Mouse (Mus musculus): ENCODE measurements at regions not wholly inside any gene's neighbourhood (a gene's known extent, or its start where the extent isn't known, plus 50 kb on each side); places are given as distances from the start of the nearest gene placed in this dataset.

- whole genome bisulfite sequencing = 63% methylated on average over 13 of the region's 13 CpGs
- H3K36me3 ChIP-seq (ENCODE audit: control insufficient read depth, insufficient read depth, low read length) = no peaks in the 10 kb centered on the region
- peaks cover 4% of the 10 kb centered on the region; the same call in 1 of the 2 replicates for H3K4me1 ChIP-seq (replicated peaks; ENCODE audit: control insufficient read depth, insufficient read depth, low read length)
- no peak for DNase-seq (ENCODE audit: low spot score)
- H3K4me3 ChIP-seq (ENCODE audit: low read depth, low read length) = no peak overlapping the region
- H3K9ac ChIP-seq (ENCODE audit: low read length) = no peak overlapping the region
- ATAC-seq (replicated peaks; ENCODE audit: low FRiP score, low TSS enrichment, low read depth) = no peak
- no peaks in the 10 kb centered on the region for H3K27me3 ChIP-seq (replicated peaks; ENCODE audit: control insufficient read depth, insufficient read depth, low read length)
- H3K27ac ChIP-seq (ENCODE audit: low read depth) = no peak overlapping the region
- no peak overlapping the region for H3K4me2 ChIP-seq (ENCODE audit: low read length)
- H3K9me3 ChIP-seq (ENCODE audit: control insufficient read depth, low read length) = no peaks in the 10 kb centered on the region
These were observed 284.8 kb upstream of the Msx2 start for GRCm38 (mm10) chr13:53757576-53758237.

- Histone ChIP-seq H3K9me3 (ENCODE audit: control insufficient read depth, low read length) (no peaks in the 10 kb centered on the region), H3K36me3 (ENCODE audit: control insufficient read depth, insufficient read depth, low read length) (no peaks in the 10 kb centered on the region), H3K27me3 (replicated peaks; ENCODE audit: control insufficient read depth, insufficient read depth, low read length) (no peaks in the 10 kb centered on the region), H3K4me1 (replicated peaks; ENCODE audit: control insufficient read depth, insufficient read depth, low read length) (peaks cover 4% of the 10 kb centered on the region; the same call in 1 of the 2 replicates), H3K9ac (ENCODE audit: low read length) (no peak overlapping the region), H3K4me2 (ENCODE audit: low read length) (no peak overlapping the region), H3K27ac (ENCODE audit: low read depth) (no peak overlapping the region), H3K4me3 (ENCODE audit: low read depth, low read length) (no peak overlapping the region)
- ATAC-seq (replicated peaks; ENCODE audit: low FRiP score, low TSS enrichment, low read depth) (no peak), DNase-seq (ENCODE audit: low spot score) (no peak)
- WGBS = 60% methylated on average over 13 of the region's 13 CpGs
These were observed 284.2 kb upstream of the Msx2 start for GRCm38 (mm10) chr13:53756970-53757530.

- Histone ChIP-seq H3K27me3 (replicated peaks; ENCODE audit: control insufficient read depth, insufficient read depth, low read length) (no peaks in the 10 kb centered on the region), H3K4me2 (ENCODE audit: low read length) (no peak overlapping the region), H3K4me1 (replicated peaks; ENCODE audit: control insufficient read depth, insufficient read depth, low read length) (peaks cover 4% of the 10 kb centered on the region; the same call in 1 of the 2 replicates), H3K4me3 (ENCODE audit: low read depth, low read length) (no peak overlapping the region), H3K27ac (ENCODE audit: low read depth) (no peak overlapping the region), H3K9me3 (ENCODE audit: control insufficient read depth, low read length) (no peaks in the 10 kb centered on the region), H3K36me3 (ENCODE audit: control insufficient read depth, insufficient read depth, low read length) (no peaks in the 10 kb centered on the region), H3K9ac (ENCODE audit: low read length) (no peak overlapping the region)
- no peak for DNase-seq (ENCODE audit: low spot score)
- WGBS = 31% methylated on average over 11 of the region's 11 CpGs
- ATAC-seq (replicated peaks; ENCODE audit: low FRiP score, low TSS enrichment, low read depth) = no peak
These were observed 282.3 kb upstream of the Msx2 start for GRCm38 (mm10) chr13:53755046-53755615.

DNA sequence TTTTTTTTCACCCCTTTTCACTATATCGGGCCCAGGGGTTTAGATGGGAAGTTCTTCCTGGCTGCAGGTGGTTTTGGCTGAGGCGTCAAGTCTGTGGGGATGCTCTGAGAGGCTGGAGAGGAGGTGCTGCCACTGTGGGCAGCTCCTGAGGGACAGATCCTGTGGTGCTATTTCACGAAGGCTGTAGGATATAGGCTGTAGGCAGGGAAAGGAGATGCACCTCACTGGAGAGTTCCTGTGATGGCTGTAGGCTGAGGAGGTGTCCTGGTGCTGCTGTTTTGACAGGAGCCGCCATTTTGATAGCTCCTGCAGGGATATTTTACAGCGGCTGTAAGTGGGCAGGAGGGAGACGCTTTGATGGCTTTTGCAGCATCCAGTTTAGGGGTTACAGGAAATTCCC, 280.2 kb upstream of the Msx2 start:
- H3K27ac ChIP-seq (ENCODE audit: low read depth) = no peak overlapping the region
- no peaks in the 10 kb centered on the region for H3K9me3 ChIP-seq (ENCODE audit: control insufficient read depth, low read length)
- ATAC-seq (replicated peaks; ENCODE audit: low FRiP score, low TSS enrichment, low read depth) (no peak), DNase-seq (ENCODE audit: low spot score) (no peak)
- H3K4me3 ChIP-seq (ENCODE audit: low read depth, low read length) = no peak overlapping the region
- H3K4me1 ChIP-seq (replicated peaks; ENCODE audit: control insufficient read depth, insufficient read depth, low read length) = peaks cover 4% of the 10 kb centered on the region; the same call in 1 of the 2 replicates
- H3K36me3 ChIP-seq (ENCODE audit: control insufficient read depth, insufficient read depth, low read length) = no peaks in the 10 kb centered on the region
- WGBS = 63% methylated on average over 6 of the region's 6 CpGs
- no peak overlapping the region for H3K9ac ChIP-seq (ENCODE audit: low read length)
- no peaks in the 10 kb centered on the region for H3K27me3 ChIP-seq (replicated peaks; ENCODE audit: control insufficient read depth, insufficient read depth, low read length)
- no peak overlapping the region for H3K4me2 ChIP-seq (ENCODE audit: low read length)

DNA sequence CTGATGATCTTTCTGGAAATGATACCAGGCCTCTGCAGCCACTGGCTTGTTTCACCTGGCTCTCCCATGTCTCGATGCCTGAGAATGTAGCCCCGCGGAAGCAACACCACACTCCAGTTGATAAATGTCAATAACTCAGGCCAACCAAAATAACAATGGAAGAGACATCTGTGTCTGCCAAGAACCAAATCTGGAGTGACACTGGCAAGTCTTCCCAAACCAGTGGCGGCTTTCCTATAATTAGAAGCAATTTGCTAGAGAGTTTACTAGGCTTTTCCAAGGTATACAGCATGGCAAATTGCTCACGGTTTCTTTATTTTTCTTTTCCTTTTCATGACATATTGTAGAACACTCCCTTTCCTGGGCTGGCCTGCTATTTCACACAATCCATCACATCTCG, 268.1 kb upstream of the Msx2 start:
- H3K27me3 ChIP-seq (replicated peaks; ENCODE audit: control insufficient read depth, insufficient read depth, low read length) = no peaks in the 10 kb centered on the region
- no peak overlapping the region for H3K4me2 ChIP-seq (ENCODE audit: low read length)
- ATAC-seq (replicated peaks; ENCODE audit: low FRiP score, low TSS enrichment, low read depth) (no peak), DNase-seq (ENCODE audit: low spot score) (no peak)
- no peak overlapping the region for H3K27ac ChIP-seq (ENCODE audit: low read depth)
- 78% methylated on average over 6 of the region's 6 CpGs for WGBS
- H3K4me1 ChIP-seq (replicated peaks; ENCODE audit: control insufficient read depth, insufficient read depth, low read length) = no peaks in the 10 kb centered on the region
- no peaks in the 10 kb centered on the region for H3K9me3 ChIP-seq (ENCODE audit: control insufficient read depth, low read length)
- H3K4me3 ChIP-seq (ENCODE audit: low read depth, low read length) = no peak overlapping the region
- H3K9ac ChIP-seq (ENCODE audit: low read length) = no peak overlapping the region
- no peaks in the 10 kb centered on the region for H3K36me3 ChIP-seq (ENCODE audit: control insufficient read depth, insufficient read depth, low read length)

DNA sequence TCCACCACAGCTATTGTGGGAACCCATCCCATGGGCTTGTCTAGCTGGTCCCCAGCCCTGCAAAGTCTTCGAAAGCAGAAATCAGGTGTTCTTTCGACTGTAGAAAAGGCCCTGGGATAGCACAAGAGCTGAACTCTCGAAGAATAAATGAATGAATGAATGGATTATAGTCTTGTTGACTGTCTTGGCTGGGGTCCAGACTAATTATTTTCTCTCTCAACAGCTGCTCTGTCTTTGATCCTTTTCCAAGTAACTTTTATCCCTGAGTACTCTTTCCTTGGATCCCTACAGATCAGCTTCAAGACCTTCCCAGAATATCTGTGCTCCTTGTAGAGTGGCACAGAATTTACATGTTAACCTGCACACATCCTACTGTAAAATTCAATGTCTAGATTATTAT, 266.3 kb upstream of the Msx2 start:
- H3K27me3 ChIP-seq (replicated peaks; ENCODE audit: control insufficient read depth, insufficient read depth, low read length) = no peaks in the 10 kb centered on the region
- DNase-seq (ENCODE audit: low spot score) (no peak), ATAC-seq (replicated peaks; ENCODE audit: low FRiP score, low TSS enrichment, low read depth) (no peak)
- H3K27ac ChIP-seq (ENCODE audit: low read depth) = no peak overlapping the region
- no peak overlapping the region for H3K9ac ChIP-seq (ENCODE audit: low read length)
- H3K4me1 ChIP-seq (replicated peaks; ENCODE audit: control insufficient read depth, insufficient read depth, low read length) = no peaks in the 10 kb centered on the region
- no peaks in the 10 kb centered on the region for H3K9me3 ChIP-seq (ENCODE audit: control insufficient read depth, low read length)
- no peak overlapping the region for H3K4me3 ChIP-seq (ENCODE audit: low read depth, low read length)
- WGBS = 80% methylated on average over 3 of the region's 3 CpGs
- H3K4me2 ChIP-seq (ENCODE audit: low read length) = no peak overlapping the region
- H3K36me3 ChIP-seq (ENCODE audit: control insufficient read depth, insufficient read depth, low read length) = no peaks in the 10 kb centered on the region

- H3K4me1 ChIP-seq (replicated peaks; ENCODE audit: control insufficient read depth, insufficient read depth, low read length) = no peaks in the 10 kb centered on the region
- DNase-seq (ENCODE audit: low spot score) (no peak), ATAC-seq (replicated peaks; ENCODE audit: low FRiP score, low TSS enrichment, low read depth) (no peak)
- no peak overlapping the region for H3K27ac ChIP-seq (ENCODE audit: low read depth)
- no peak overlapping the region for H3K9ac ChIP-seq (ENCODE audit: low read length)
- no peak overlapping the region for H3K4me3 ChIP-seq (ENCODE audit: low read depth, low read length)
- no peak overlapping the region for H3K4me2 ChIP-seq (ENCODE audit: low read length)
- H3K9me3 ChIP-seq (ENCODE audit: control insufficient read depth, low read length) = no peaks in the 10 kb centered on the region
- H3K27me3 ChIP-seq (replicated peaks; ENCODE audit: control insufficient read depth, insufficient read depth, low read length) = no peaks in the 10 kb centered on the region
- no peaks in the 10 kb centered on the region for H3K36me3 ChIP-seq (ENCODE audit: control insufficient read depth, insufficient read depth, low read length)
- WGBS = 44% methylated on average over 4 of the region's 4 CpGs
These were observed 262.1 kb upstream of the Msx2 start for GRCm38 (mm10) chr13:53734944-53735343.

DNA sequence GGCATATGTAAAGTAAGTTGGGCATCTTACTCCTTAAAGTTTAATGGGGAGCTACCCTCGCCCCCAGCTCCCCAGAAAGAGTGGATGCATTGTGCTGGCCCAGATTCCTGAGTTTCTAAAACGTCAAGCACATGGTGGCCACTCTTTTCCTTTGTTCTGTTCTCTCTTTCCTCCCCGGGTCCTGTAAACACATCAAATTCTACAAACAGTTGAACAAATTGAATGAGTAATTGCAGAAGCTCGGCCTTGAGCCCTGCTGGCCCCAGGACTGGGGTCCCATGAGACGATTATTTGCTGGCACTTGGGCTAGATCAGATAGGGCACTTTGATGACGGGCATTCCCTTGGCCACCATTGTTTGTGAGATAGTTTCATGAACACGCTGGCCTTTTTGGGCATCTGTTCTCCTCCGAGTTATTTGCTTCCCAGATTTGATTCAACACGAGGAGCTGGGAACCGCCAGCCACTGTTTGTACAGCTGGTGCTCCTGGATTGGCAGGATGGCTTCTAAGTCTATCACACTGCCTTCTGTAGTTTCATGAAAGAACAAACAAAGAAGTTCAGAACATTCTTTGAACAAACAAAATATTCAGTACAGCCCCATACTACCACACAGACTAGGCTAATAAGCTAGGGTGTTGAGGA, 257.5 kb upstream of the Msx2 start:
- no peak overlapping the region for H3K27ac ChIP-seq (ENCODE audit: low read depth)
- no peaks in the 10 kb centered on the region for H3K9me3 ChIP-seq (ENCODE audit: control insufficient read depth, low read length)
- H3K4me2 ChIP-seq (ENCODE audit: low read length) = no peak overlapping the region
- H3K27me3 ChIP-seq (replicated peaks; ENCODE audit: control insufficient read depth, insufficient read depth, low read length) = no peaks in the 10 kb centered on the region
- 61% methylated on average over 10 of the region's 10 CpGs for WGBS
- no peak for ATAC-seq (replicated peaks; ENCODE audit: low FRiP score, low TSS enrichment, low read depth)
- no peak overlapping the region for H3K9ac ChIP-seq (ENCODE audit: low read length)
- no peak overlapping the region for H3K4me3 ChIP-seq (ENCODE audit: low read depth, low read length)
- H3K36me3 ChIP-seq (ENCODE audit: control insufficient read depth, insufficient read depth, low read length) = no peaks in the 10 kb centered on the region
- H3K4me1 ChIP-seq (replicated peaks; ENCODE audit: control insufficient read depth, insufficient read depth, low read length) = no peaks in the 10 kb centered on the region
- no peak for DNase-seq (ENCODE audit: low spot score)
